Comparison of ENCODE assay signal across 17 mouse cellular contexts in the genomic region with DNA sequence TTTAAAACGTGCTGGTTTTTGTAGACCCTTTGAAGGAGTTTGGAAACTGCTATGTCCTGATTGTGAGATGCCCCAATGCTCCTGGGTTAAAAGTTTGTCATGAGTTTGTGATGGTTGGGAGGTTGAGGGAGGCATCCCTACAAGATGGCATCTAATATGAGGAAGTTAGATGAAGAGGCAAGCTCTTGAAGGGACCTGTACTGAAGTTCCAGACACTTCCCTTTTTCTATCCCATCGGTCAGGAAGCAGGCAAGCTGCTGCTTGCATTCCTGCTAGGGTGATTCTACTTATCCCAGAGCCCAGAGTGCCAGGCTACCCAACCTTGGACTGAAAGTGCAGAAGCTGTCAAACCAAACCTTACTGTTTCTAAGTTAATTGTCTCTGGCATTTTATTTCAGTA.
"Had no signal": no experiment of that assay in that cellular context is flagged by ENCODE, and none has a peak within 500 bp of the region (broad histone marks: within the 10 kb centered on the region; RNA-seq: fewer than 3 reads in every experiment).

No protein-coding gene starts in this region.

- DNase-seq: gastrocnemius, postnatal 14 days; gastrocnemius, postnatal 36 days; heart, adult 18-20 months; heart, postnatal 10 days; heart, postnatal 4 days; kidney, adult 18-20 months; kidney, adult 8-10 months; kidney, postnatal 10 days; kidney, postnatal 36 days; layer of hippocampus, adult 9-11 months; layer of hippocampus, postnatal 36 days; left cerebral cortex, postnatal 4 days had no signal

- ATAC-seq: hindbrain, embryonic 16.5 days; inflammation-experienced regulatory T-cells, adult 6 months; intestine, embryonic 15.5 days; intestine, postnatal 0 days; liver, embryonic 12.5 days had no signal
